Mouse (Mus musculus): ENCODE results near the gene Cd300e.
"Not testable (repeated sequence)": the region's sequence is repeated elsewhere in the genome, so short reads cannot be mapped to it uniquely, and the experiment has no call there.

Gene Cd300e

DNA sequence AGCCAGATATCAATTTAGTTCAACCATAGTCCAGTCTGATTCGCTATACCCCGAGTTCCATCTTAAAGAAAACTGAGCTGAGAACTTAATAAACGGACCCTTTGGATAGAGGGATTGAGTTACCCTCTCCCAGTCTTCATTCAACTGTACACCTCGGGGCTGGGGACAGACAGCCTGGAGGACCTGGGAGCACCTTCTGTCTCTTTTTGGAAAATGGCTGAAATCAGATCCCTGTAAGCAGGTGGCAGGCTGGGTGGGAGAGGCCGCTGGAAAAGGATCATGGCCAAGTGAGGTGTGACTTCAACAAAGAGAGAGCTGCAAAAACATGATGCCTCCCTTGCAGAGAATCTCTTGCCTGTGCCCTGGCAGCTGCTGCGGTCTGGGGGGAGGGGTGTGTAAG is 20.2 kb upstream of the Cd300e start:
- DNase-seq (ENCODE audit: low read depth, low spot score), result no peak

DNA sequence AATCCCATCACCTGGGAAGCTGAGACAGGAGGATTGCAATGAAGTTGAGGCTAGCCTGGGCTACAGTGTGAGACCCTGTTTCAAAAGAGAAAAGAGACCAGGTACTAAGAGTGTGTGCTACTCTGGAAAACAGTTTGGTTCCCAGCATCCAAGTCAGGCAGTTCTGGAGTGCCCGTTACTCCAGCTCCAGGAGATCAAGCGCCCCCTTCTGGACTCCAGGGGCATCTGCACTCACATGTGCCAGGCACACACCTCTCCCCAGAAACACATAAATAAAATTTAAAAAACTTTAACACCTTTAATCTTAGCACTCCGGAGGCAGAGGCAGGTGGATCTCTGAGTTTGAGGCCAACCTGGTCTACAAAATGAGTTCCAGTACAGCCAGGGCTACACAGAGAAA is 19.4 kb upstream of the Cd300e start:
- DNase-seq (ENCODE audit: low read depth, low spot score), result no peak

DNA sequence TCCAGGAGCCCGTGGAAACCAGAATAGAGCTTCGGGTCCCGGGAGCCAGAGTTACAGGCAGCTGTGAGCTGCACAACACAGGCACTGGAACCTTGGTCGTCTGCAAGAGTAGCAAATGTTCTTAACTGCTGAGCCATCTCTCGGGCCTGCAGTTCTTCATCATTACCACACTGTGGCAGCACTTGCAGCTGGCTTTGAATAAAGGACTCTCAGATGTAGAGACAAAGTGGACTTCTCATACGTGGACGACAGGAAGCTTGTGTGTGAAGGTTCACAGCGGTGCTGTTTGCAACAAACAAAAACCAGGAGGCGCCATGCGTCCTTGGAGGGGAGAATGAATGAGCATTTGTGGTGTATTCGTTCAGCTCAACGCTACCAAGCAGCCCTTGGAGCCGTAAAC is 18.9 kb upstream of the Cd300e start:
- peak; percentile 33 for DNase-seq (ENCODE audit: low read depth, low spot score)

DNA sequence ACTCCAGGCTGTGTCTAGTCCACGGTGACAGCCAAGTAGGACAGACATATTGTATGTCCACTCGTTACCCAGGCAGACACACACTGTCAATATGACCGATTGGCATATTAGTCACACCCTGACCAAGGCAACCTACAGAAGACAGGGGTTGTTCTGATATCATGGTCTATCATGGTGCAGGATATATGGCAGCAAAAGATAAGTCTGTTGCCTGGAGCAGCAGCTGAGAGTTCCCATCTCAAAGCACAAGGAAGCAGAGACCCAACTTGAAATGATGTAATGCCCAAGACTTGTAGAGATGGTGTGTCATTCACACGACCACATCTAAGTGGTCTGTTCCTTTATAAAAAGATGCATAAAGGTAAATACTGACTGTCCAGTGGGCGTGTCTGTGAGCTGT is 16.7 kb upstream of the Cd300e start:
- no peak for DNase-seq (ENCODE audit: low read depth, low spot score)

GRCm38 (mm10) chr11:115077436-115077835 is 15.5 kb upstream of the Cd300e start:
- no peak for DNase-seq (ENCODE audit: low read depth, low spot score)

GRCm38 (mm10) chr11:115075859-115076258 is 13.9 kb upstream of the Cd300e start:
- no peak for DNase-seq (ENCODE audit: low read depth, low spot score)

- DNase-seq (ENCODE audit: low read depth, low spot score), result no peak
These were observed 13.4 kb upstream of the Cd300e start for GRCm38 (mm10) chr11:115075407-115075806.

DNA sequence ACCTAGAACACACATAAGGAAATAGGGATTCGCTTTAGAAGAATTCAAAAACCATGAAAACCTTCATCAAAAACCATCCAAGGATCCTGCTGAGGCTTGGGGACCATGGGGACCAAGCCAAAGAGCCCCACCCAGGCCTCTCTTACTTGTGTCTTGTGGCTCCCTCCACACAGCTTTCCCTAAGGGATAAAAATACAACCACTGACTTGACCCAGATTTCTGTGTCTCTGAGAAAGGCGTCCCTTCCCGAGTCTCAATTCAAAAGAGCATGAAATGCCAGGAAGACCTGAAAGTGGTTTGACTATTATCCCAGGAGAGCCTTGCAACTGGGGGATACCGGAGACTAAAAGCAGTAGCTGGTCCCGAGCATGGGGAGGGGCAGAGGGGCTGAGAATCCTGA is 11.0 kb upstream of the Cd300e start:
- DNase-seq (ENCODE audit: low read depth, low spot score), result no peak

- peak; percentile 72 for DNase-seq (ENCODE audit: low read depth, low spot score)
These were observed 9.8 kb upstream of the Cd300e start for GRCm38 (mm10) chr11:115071631-115072294.

DNA sequence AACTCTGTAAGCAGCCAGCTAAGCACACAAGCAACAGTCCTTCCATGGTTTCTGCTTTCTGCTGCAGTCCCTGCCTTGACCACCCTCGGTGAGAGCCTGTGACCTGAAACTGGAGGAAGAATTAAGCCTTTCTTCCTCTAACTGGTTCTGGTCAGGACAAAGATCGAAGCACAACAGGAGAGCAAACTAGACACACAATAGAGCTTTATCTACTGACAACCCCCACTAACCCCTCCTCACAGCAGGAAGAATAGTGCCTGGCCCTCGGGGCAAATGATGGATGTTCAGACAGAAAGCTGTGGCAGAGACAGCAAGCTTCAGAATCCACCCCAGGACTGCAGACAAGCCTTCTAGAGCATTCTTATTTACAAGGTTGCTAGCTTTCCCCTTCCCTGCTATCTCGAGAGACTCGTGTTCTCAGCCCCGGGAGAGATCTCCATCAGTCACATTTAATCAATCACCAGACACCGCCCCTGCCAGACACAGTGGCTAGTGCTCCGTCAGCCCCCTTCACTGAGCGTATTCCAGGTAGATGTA is 9.1 kb upstream of the Cd300e start:
- no peak for DNase-seq (ENCODE audit: low read depth, low spot score)

DNA sequence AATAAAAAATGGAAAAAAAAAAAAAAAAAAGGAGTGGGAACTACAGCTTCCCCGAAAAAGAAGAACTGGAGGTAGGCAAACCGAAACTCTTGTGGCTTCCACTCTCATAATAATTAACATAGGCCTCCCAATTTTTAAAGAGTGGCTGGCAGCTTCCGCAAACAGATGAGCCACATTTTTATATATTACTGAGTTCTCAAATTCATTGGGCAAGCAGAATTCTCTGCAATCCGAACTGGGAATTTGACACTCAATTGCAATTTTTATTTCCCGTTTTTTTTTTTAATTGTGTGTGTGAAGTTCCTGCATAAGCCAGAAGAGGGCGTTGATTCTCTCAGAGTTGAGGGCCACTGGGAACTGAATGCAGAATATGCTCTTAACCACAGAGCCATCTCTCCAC is 4.8 kb upstream of the Cd300e start:
- DNase-seq (ENCODE audit: low read depth, low spot score), result peak; percentile 11

- no peak for DNase-seq (ENCODE audit: low read depth, low spot score)
These were observed 2.2 kb downstream of the Cd300e start for GRCm38 (mm10) chr11:115059797-115060196.

GRCm38 (mm10) chr11:115058701-115059100 is 3.3 kb downstream of the Cd300e start:
- DNase-seq (ENCODE audit: low read depth, low spot score), result no peak

- DNase-seq (ENCODE audit: low read depth, low spot score), result no peak
These were observed 7.4 kb downstream of the Cd300e start for GRCm38 (mm10) chr11:115054537-115054936.

DNA sequence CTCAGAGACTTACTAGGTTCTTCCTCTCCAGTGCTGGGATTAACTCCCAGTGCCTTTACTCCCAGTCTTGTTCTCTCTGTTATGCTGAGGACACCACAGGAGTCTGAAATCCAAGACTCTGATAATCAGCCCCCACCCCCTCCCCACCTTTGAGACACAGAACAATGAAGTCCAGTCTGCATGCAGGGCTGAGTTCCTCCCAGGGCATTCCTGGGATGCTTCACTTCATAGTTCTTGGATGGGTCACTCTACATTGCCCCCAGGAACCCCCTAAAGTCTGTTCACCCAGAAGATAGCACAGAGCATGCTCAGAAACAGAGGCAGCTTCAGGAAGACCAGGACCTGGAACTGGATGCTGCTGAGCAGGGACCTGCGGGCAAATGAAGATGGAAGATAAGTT is 9.0 kb downstream of the Cd300e start:
- DNase-seq (ENCODE audit: low read depth, low spot score), result no peak

DNA sequence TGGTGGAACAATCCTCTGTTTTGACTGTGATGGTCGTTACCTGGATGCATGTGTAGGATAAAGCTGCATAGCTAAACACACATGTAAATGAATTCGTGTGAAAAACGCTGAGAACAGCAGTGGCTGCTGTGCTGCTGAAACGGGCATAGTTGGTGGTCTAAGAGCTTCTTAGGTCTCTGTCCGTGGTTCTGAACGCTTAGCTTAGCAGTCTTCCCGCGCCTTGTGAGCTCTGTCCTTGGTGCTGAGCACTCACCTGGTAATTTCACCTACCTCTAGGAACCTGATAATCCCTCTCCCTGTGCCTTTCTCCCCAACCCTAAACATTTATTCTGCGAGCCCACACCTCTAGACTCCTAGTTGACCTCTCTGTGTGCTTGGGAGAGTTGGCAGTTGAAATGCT is 9.8 kb downstream of the Cd300e start:
- no peak for DNase-seq (ENCODE audit: low read depth, low spot score)

- DNase-seq (ENCODE audit: low read depth, low spot score), result no peak
These were observed 12.6 kb downstream of the Cd300e start for GRCm38 (mm10) chr11:115049282-115049895.

DNA sequence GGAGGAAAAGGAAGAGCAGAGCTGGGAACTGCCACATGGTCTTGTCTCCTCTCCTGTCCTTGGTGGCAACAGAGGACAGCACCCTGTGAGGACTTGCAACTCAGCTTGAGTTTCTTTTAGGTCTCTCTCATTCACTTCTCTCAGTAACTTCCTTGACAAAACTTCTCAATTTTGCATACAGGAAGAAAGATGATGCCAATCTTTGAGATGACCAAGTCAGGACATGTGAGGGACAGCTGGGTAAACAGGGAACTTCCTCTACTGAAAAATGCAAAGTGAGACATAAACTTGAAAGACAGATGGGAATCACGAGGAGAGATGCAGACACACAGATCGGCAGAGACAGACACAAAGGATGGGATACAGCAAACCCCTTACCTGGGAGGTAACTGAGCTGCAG is 13.7 kb downstream of the Cd300e start, which contains the start of gene Cd300ld3:
Gene Cd300ld3 (minus strand): TSS at position 151 of the 400 bp plus-strand sequence.
- peak; percentile 39 for DNase-seq (ENCODE audit: low read depth, low spot score)

GRCm38 (mm10) chr11:115037669-115038068 is 24.3 kb downstream of the Cd300e start, which contains the start of gene Cd300ld5:
TSS of gene Cd300ld5 (minus strand) at chr11:115037769.
- DNase-seq (ENCODE audit: low read depth, low spot score), result not testable (repeated sequence)

DNA sequence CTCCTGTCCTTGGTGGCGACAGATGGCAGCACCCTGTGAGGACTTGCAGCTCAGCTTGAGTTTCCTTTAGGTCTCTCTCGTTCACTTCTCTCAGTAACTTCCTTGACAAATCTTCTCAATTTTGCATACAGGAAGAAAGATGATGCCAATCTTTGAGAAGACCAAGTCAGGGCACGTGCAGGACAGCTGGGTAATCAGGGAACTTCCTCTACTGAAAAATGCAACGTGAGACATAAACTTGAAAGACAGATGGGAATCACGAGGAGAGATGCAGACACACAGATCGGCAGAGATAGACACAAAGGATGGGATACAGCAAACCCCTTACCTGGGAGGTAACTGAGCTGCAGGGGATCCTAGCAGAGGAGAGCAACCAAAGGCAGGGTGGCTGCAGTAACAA is 35.1 kb downstream of the Cd300e start, which contains the start of gene Cd300ld4:
Gene Cd300ld4 (minus strand): TSS at position 101 of the 400 bp plus-strand sequence.
- not testable (repeated sequence) for DNase-seq (ENCODE audit: low read depth, low spot score)

DNA sequence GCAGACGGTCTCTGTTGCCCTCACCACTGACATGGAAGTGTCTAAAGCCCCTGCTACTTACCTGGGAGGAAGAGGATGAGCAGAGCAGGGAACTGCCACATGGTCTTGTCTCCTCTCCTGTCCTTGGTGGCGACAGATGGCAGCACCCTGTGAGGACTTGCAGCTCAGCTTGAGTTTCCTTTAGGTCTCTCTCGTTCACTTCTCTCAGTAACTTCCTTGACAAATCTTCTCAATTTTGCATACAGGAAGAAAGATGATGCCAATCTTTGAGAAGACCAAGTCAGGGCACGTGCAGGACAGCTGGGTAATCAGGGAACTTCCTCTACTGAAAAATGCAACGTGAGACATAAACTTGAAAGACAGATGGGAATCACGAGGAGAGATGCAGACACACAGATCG is 45.9 kb downstream of the Cd300e start, which contains the start of gene Cd300ld2:
Gene Cd300ld2 (minus strand): TSS at position 101 of the 400 bp plus-strand sequence.
- not testable (repeated sequence) for DNase-seq (ENCODE audit: low read depth, low spot score)

GRCm38 (mm10) chr11:115004070-115004469 is 57.9 kb downstream of the Cd300e start:
- no peak for DNase-seq (ENCODE audit: low read depth, low spot score)

Data from skeletal muscle tissue, adult 2 months (tissue).